Mouse (Mus musculus): ENCODE data around the gene Serinc4. TPM values are rescaled to one million over a fixed set of nuclear protein-coding genes. Genes with fewer than 3 reads are reported as not detected.
"Not testable (repeated sequence)": the region's sequence is repeated elsewhere in the genome, so short reads cannot be mapped to it uniquely, and the experiment has no call there.

Gene Serinc4
- polyA plus RNA-seq (2015; fragmentation: Nextera tagmentation; extraction: Ambion mirVana): 0.07 and 0.08 TPM in 2 replicates

DNA sequence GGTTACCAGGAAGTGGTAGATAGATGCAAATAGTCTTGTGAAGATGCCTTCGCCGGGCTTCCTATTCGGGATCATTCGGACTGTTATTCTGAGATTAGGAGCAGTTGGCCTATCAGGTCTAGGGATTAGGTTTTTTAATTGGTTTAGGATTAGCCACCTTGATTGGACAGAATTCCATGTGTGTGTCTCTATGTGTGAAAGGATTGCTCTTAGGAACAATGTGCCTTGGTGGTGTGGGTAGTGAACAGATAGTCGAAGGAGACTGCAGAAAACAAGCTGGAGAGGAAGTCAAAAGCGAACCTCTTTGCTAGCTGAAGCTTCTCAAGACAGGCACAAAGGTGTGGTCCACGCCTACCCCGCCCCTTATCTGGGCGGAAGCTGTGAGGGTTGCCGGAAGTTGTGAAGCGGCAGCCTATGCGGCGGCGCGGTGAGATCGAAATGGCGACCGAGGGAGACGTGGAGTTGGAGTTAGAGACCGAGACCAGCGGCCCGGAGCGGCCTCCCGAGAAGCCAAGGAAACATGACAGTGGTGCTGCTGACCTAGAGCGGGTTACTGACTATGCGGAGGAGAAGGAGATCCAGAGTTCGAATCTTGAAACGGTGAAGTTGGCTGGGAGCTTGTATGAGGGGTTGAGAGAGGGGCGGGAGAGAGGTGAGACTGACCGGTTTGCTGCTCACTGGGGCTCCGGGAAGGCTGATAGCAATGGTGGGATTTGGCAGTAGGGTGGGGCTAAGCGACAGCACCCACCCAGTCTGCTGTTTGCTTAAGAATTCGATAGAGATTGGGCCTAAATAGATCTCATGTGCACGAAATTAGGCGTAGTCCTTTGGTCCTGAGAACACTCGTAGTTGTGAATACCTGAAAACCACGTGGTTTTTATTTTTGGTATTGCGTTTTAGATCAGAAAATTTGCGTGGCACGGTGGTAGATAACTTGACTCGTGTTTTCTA, at the start of gene Serinc4:
Gene Serinc4, minus strand, starts transcription at position 90 of the 951 bp plus-strand sequence.
- ATAC-seq (ENCODE audit: low read depth) (peak; percentile 95), DNase-seq (peak; percentile 87)
- Histone ChIP-seq H3K27me3 (no peaks in the 10 kb centered on the region), H3K36me3 (peaks cover 45% of the 10 kb centered on the region), H3K9ac (peak within 1 kb of the TSS; percentile 81), H3K27ac (peak within 1 kb of the TSS; percentile 89), H3K9me3 (replicated peaks) (no peaks in the 10 kb centered on the region), H3K4me3 (replicated peaks) (peak within 1 kb of the TSS; percentile 76), H3K4me2 (peak within 1 kb of the TSS; percentile 74), H3K4me1 (replicated peaks) (peaks cover 46% of the 10 kb centered on the region)
- 2% methylated on average over 41 of the region's 41 CpGs for WGBS (ENCODE audit: insufficient replicate concordance)

DNA sequence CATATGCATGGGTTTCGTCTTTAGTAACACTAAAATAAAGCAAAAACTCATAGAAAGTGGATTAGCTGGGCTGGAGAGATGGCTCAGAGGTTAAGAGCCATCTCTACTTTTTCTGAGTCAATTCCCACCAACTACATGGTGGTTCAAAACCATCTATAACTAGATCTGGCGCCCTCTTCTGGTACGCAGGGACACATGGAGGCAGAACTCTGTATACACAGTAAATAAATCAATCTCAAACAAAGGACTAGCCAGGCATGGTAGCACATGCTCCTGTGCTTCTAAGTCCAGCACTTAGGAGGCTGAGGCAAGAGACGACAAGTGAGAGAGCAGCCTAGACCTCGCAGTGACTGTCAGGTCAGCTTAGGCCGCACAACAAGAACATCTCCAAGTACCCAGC, 45.0 kb upstream of the Serinc4 start:
- 70% methylated on average over 3 of the region's 6 CpGs for WGBS (ENCODE audit: insufficient replicate concordance)
- H3K27me3 ChIP-seq; H3K9ac ChIP-seq; DNase-seq; ATAC-seq (ENCODE audit: low read depth); H3K4me3 ChIP-seq (replicated peaks); H3K4me1 ChIP-seq (replicated peaks); H3K27ac ChIP-seq; H3K9me3 ChIP-seq (replicated peaks); H3K4me2 ChIP-seq: not testable (repeated sequence)
- H3K36me3 ChIP-seq: peaks cover 12% of the 10 kb centered on the region; the same call in 1 of the 2 replicates

DNA sequence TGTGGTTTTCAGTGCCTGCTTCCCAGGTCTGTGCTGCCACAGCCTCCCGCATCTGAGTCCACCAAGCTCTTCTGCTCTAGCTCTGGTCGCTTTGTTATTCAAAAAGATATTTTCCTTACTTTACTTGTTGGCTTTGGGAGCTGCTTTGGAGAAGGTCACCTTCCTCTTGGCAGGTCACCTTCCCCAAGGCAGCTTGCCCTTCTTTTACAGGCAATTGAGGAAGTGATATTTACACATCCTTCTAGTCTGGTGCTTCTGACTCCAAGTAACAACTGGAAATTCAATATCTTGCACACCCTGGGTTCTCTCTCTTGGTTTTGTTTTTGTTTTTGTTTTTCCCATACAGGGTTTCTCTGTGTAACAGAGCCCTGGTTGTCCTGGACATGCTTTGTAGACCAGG, 27.8 kb upstream of the Serinc4 start:
- WGBS (ENCODE audit: insufficient replicate concordance): 81% methylated on average over 2 of the region's 2 CpGs
- ATAC-seq (ENCODE audit: low read depth); H3K27ac ChIP-seq; DNase-seq; H3K4me3 ChIP-seq (replicated peaks); H3K9me3 ChIP-seq (replicated peaks); H3K9ac ChIP-seq; H3K27me3 ChIP-seq; H3K36me3 ChIP-seq; H3K4me1 ChIP-seq (replicated peaks); H3K4me2 ChIP-seq: not testable (repeated sequence)

DNA sequence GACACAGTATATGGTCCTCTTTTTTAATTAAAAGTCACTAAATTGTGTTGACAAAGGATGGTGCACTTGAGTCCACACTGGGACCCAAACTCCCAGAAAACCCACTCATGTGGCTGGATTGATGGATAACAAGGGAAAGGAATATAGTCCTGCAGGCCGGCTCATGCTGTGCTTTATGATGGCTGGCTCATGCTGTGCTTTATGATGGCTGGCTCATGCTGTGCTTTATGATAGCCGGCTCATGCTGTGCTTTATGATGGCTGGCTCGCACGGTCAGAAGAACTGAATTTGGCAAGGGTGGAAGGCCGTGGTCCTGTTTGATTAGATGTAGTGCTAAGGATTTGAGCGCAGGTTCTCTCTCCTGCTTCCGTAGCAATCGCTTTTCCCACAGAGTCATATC, 27.0 kb upstream of the Serinc4 start:
- 75% methylated on average over 8 of the region's 8 CpGs for WGBS (ENCODE audit: insufficient replicate concordance)

DNA sequence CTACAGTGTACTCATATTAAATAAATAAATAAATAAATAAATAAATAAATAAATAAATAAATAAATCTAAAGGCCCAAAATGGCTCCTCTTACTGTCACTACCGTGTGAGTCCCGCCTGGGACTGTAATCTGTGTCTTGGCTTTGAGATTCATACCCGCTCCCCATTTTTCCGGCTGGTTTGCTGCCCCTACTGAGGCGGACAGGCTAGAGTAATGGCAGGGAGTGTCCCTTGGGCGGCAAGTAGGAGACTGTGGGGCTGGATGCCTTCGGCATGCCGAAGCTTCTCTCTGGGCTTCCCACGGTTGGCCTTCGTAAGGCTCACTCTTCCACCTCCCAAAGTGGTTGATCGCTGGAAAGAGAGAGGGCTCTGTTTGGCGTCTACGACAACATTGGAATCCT, 24.3 kb upstream of the Serinc4 start:
- H3K36me3 ChIP-seq; H3K9me3 ChIP-seq (replicated peaks); H3K4me1 ChIP-seq (replicated peaks); H3K27ac ChIP-seq; H3K4me2 ChIP-seq; H3K27me3 ChIP-seq; DNase-seq; H3K9ac ChIP-seq; H3K4me3 ChIP-seq (replicated peaks): not testable (repeated sequence)
- 73% methylated on average over 13 of the region's 13 CpGs for WGBS (ENCODE audit: insufficient replicate concordance)
- ATAC-seq (ENCODE audit: low read depth): 0 out of 2 replicates have a peak, but pooled peaks have one; percentile 36

More for the DNA sequence above, 27.0 kb upstream of the Serinc4 start:
- ATAC-seq (ENCODE audit: low read depth) (no peak), DNase-seq (no peak)
- H3K4me3 ChIP-seq (replicated peaks): no peak overlapping the region
- H3K4me1 ChIP-seq (replicated peaks): no peaks in the 10 kb centered on the region
- H3K27ac ChIP-seq: no peak overlapping the region
- no peak overlapping the region for H3K9ac ChIP-seq
- no peak overlapping the region for H3K4me2 ChIP-seq
- no peaks in the 10 kb centered on the region for H3K27me3 ChIP-seq
- H3K36me3 ChIP-seq: no peaks in the 10 kb centered on the region
- H3K9me3 ChIP-seq (replicated peaks): no peaks in the 10 kb centered on the region

DNA sequence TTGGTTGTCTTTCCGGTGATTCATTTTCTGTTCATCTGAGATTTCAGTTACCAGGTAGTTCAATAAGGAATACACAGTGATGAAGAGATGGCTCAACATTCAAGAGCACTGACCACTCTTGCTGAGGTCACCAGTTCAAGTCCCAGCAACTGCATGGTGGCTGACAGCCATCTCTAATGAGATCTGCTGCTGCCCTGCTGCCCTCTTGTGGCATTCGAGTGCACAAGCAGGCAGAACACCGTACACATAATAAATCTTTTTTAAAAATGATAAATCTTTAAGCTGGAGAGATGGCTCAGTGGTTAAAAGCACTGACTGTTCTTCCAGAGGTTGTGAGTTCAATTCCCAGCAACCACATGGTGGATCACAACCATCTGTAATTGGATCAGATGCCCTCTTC, 23.9 kb upstream of the Serinc4 start:
- Histone ChIP-seq H3K9ac (no peak overlapping the region), H3K27ac (no peak overlapping the region), H3K4me1 (replicated peaks) (no peaks in the 10 kb centered on the region), H3K36me3 (peaks cover 3% of the 10 kb centered on the region; the same call in 1 of the 2 replicates), H3K4me2 (no peak overlapping the region), H3K9me3 (replicated peaks) (no peaks in the 10 kb centered on the region), H3K27me3 (no peaks in the 10 kb centered on the region), H3K4me3 (replicated peaks) (no peak overlapping the region)
- WGBS (ENCODE audit: insufficient replicate concordance): 38% methylated on average over 3 of the region's 3 CpGs
- no peak for ATAC-seq (ENCODE audit: low read depth)
- DNase-seq: no peak

DNA sequence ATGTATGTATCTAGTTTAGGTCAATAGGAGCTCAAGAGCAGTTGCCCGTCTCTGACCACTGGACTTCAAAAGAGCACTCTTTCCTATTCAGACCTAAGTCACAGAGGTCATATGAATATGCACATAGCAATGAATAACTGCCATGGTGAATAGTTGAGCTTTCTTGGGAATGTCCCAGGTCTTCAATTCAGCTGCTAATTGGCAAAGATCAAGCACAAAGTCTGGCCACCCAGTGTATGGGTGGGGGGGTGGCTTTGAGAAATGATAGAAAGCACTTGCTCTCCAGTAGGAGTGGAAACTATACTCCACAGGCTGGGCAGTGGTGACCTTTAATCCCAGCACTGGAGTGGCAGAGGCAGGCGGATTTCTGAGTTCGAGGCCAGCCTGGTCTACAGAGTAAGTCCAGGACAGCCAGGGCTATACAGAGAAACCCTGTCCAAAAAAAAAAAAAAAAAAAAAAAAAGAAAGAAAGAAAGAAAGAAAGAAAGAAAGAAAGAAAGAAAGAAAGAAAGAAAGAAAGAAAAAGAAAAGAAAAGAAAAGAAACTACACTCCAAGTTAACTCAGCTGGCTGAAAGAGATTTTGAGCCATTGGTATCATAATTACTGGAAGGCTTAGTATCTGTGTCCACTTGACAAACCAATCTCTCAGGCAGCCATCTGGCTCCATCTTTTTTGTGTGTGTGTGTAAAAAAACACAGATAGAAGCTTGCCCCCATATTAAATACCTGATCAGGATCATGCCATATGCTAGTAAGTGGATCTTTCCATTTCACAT, 21.1 kb upstream of the Serinc4 start:
- Histone ChIP-seq H3K27me3 (no peaks in the 10 kb centered on the region), H3K9me3 (replicated peaks) (no peaks in the 10 kb centered on the region), H3K27ac (no peak overlapping the region), H3K4me3 (replicated peaks) (no peak overlapping the region), H3K4me2 (no peak overlapping the region), H3K9ac (no peak overlapping the region), H3K36me3 (peaks cover 3% of the 10 kb centered on the region; the same call in 1 of the 2 replicates), H3K4me1 (replicated peaks) (peaks cover 11% of the 10 kb centered on the region)
- DNase-seq (no peak), ATAC-seq (ENCODE audit: low read depth) (no peak)
- WGBS (ENCODE audit: insufficient replicate concordance): 79% methylated on average over 3 of the region's 3 CpGs

DNA sequence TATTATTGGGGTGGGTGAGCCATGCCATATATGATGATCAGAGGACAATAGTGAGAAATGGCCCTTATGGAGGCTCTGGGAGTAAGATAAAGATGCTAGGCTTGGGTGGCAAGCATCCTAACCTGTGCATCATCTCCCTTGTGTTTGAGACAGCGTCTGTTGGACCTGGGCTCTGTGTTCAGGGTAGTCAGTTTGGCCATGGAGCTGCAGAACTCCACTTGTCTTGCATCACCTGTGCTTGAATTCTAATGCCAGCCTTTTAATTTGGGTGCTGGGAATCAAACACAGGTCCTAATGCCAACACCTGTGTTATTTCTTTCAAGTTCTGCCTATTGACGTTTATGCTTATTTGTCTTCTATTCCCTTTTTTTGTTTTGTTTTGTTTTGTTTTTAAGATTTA, 18.7 kb upstream of the Serinc4 start:
- H3K4me2 ChIP-seq; H3K4me3 ChIP-seq (replicated peaks); ATAC-seq (ENCODE audit: low read depth); H3K27ac ChIP-seq; H3K27me3 ChIP-seq; H3K36me3 ChIP-seq; H3K9me3 ChIP-seq (replicated peaks); H3K9ac ChIP-seq; DNase-seq: not testable (repeated sequence)
- peaks cover 15% of the 10 kb centered on the region for H3K4me1 ChIP-seq (replicated peaks)
- 78% methylated on average over 2 of the region's 2 CpGs for WGBS (ENCODE audit: insufficient replicate concordance)

DNA sequence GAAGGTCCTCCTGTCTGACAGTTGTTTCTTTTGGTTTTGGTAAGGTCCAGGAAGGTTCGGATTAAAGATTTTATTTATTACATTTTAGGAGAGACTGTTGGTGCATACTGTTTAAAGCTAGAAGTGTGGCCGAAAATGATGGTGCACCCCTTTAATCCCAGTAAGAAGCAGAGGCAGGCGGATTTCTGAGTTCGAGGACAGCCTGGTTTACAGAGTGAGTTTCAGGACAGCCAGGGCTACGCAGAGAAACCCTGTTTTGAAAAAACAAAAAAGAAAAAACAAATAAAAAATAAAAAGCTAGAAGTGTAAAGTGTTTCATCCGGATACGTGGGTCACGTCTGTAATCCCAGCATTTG, 17.6 kb upstream of the Serinc4 start:
- H3K9ac ChIP-seq: peak overlapping the region; percentile 81

DNA sequence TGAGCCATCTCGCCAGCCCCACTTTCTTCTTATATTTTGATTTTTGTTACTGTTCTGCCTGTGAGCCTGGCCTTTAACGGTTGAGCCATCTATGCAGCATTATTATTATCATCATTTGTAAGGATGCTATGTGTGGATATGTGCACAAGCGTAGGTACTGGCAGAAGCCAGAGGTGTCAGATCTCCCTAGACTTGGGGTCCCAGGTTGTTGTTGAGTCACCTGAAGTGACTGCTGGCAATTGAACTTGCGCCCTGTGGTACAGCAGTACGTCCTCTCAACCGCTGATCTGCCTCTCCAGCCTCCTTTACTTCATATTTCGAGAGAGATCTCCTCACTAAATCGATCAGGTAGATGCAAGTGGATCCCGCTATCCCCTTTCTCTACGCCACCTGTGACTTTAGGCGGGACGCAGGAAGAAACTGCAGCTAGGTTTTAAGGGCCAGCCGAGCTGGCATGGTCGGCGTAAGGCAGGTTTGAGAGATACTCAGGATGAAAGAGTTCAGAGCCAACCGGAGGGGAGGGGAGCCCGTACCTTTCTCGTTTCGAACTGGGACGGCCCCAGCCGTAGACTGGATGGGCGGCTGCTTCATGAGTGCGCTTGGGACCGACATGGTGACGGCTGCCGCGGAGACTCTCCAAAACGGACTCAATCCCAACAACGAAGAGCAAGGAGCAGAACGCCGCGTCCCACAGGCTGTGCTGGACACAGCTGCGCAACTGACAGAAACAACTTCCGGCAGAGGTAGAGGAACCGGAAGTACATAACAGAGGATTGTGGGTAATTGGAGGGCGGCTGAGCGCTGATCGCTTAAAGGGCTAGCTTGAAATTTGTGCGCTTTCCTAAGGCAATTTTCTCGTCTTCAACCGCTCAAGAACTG, 17.0 kb upstream of the Serinc4 start, which contains the start of gene Mfap1b:
Gene Mfap1b, minus strand, starts transcription at position 767 of the 879 bp plus-strand sequence.
- Histone ChIP-seq H3K4me2 (peak within 1 kb of the TSS; percentile 85), H3K4me1 (replicated peaks) (peaks cover 15% of the 10 kb centered on the region), H3K9ac (peak within 1 kb of the TSS; percentile 81), H3K27ac (peak within 1 kb of the TSS; percentile 81), H3K4me3 (replicated peaks) (peak within 1 kb of the TSS; percentile 75)
- 4% methylated on average over 41 of the region's 41 CpGs for WGBS (ENCODE audit: insufficient replicate concordance)
- H3K27me3 ChIP-seq; H3K36me3 ChIP-seq; H3K9me3 ChIP-seq (replicated peaks): not testable (repeated sequence)
- peak; percentile 96 for ATAC-seq (ENCODE audit: low read depth)
- peak; percentile 70 for DNase-seq

More for the DNA sequence above, 17.6 kb upstream of the Serinc4 start:
- Histone ChIP-seq H3K4me3 (replicated peaks) (peak overlapping the region; percentile 75), H3K36me3 (peaks cover 7% of the 10 kb centered on the region; the same call in 1 of the 2 replicates), H3K27ac (peak overlapping the region; percentile 81), H3K27me3 (no peaks in the 10 kb centered on the region), H3K4me2 (peak overlapping the region; percentile 85), H3K9me3 (replicated peaks) (no peaks in the 10 kb centered on the region), H3K4me1 (replicated peaks) (peaks cover 15% of the 10 kb centered on the region)
- no peak for DNase-seq
- 18% methylated on average over 8 of the region's 8 CpGs for WGBS (ENCODE audit: insufficient replicate concordance)
- peak; percentile 43 for ATAC-seq (ENCODE audit: low read depth)
